Mouse (Mus musculus) kidney, embryonic 15.5 days (tissue): ENCODE measurements around the gene Dnmbp. TPM values are rescaled to one million over a fixed set of nuclear protein-coding genes. Genes with fewer than 3 reads are reported as not detected.
"Not testable (repeated sequence)": the region's sequence is repeated elsewhere in the genome, so short reads cannot be mapped to it uniquely, and the experiment has no call there.

Experiments
- ATAC-seq: fragments of 200-750 bp; cut with Nextera tagmentation; replicated peaks from 2 replicates; pipeline ENCODE4 v1.8.0; 2017; ENCODE audit warnings: moderate TSS enrichment; ENCODE audit not compliant: low FRiP score
- H3K27ac ChIP-seq: fragments of 300-500 bp; sonication (generic); 2 replicates; pipeline ENCODE4 v1.5.1; 2015; ENCODE audit warnings: mild to moderate bottlenecking, inconsistent platforms
- H3K27me3 ChIP-seq: fragments of 300-500 bp; sonication (generic); 2 replicates; pipeline ENCODE4 v1.6.1; 2015; ENCODE audit warnings: inconsistent platforms
- H3K36me3 ChIP-seq: fragments of 300-500 bp; sonication (generic); 2 replicates; pipeline ENCODE4 v1.6.1; 2015; ENCODE audit warnings: inconsistent platforms
- H3K4me1 ChIP-seq: fragments of 300-500 bp; sonication (generic); 2 replicates; pipeline ENCODE4 v1.6.1; 2015; ENCODE audit warnings: inconsistent platforms
- H3K4me2 ChIP-seq: fragments of 300-500 bp; sonication (generic); 2 replicates; pipeline ENCODE4 v1.6.1; 2015; ENCODE audit warnings: moderate library complexity, mild to moderate bottlenecking, inconsistent platforms
- H3K4me3 ChIP-seq: fragments of 300-500 bp; sonication (generic); replicated peaks from 2 replicates; pipeline ENCODE4 v1.5.1; 2015; ENCODE audit warnings: mild to moderate bottlenecking, inconsistent platforms
- H3K9ac ChIP-seq: fragments of 300-500 bp; sonication (generic); 2 replicates; pipeline ENCODE4 v1.6.1; 2015; ENCODE audit warnings: mild to moderate bottlenecking, inconsistent platforms
- H3K9me3 ChIP-seq: fragments of 300-500 bp; sonication (generic); replicated peaks from 2 replicates; pipeline ENCODE4 v1.6.1; 2016; ENCODE audit warnings: inconsistent platforms
- WGBS: fragments of 180-500 bp; shearing (Covaris S2); methylation state at CpG from one replicate; pipeline ENCODE4 v1.1.7; 2015; ENCODE audit warnings: mixed read lengths; 5-methylcytosine and 5-hydroxymethylcytosine counted together
- polyA plus RNA-seq: library from polyadenylated mRNA; unstranded; fragments of >200 nt; fragmentation: Nextera tagmentation; extraction: Ambion mirVana; gene quantifications from 2 replicates; pipeline ENCODE4 v1.2.1, GENCODE M21; 2015

Dnmbp gene
- polyA plus RNA-seq, 1 experiment from 2014 or later = 24.4 TPM

DNA sequence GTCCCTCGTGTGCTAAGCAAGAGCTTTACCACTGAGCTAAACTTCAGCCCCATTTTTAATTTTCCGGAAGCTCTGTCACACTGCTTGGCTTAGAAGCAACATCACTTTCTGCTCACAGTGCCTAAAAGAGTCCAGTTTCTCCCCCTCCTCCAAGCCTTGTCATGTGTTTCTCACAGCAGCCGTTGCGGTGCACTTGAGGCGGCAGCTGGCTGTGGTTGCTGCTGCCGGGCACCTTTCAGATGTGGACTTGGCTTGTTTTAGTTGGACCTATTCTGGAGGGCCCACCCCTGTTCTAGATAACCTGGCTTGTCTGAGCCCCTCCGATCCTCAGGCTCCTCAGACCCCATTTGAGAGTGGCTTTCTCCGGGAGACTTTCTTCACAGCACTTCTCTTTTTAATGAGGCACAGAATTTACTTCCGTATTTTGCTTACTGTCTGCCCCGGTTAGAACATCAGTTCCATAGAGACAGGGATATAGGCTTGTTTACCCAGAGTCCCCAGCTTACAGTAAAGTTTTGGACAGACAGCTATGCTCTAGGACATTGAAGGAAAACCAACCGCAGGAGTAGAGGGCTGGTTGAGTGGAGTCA lies 25.6 kb upstream of the Dnmbp start:
- Histone ChIP-seq H3K4me3 (no peak overlapping the region), H3K9me3 (no peaks in the 10 kb centered on the region), H3K9ac (no peak overlapping the region), H3K27me3 (no peaks in the 10 kb centered on the region), H3K4me1 (peaks cover 28% of the 10 kb centered on the region), H3K27ac (no peak overlapping the region), H3K4me2 (no peak overlapping the region), H3K36me3 (no peaks in the 10 kb centered on the region)
- no peak for ATAC-seq
- 77% methylated on average over 11 of the region's 11 CpGs for WGBS

DNA sequence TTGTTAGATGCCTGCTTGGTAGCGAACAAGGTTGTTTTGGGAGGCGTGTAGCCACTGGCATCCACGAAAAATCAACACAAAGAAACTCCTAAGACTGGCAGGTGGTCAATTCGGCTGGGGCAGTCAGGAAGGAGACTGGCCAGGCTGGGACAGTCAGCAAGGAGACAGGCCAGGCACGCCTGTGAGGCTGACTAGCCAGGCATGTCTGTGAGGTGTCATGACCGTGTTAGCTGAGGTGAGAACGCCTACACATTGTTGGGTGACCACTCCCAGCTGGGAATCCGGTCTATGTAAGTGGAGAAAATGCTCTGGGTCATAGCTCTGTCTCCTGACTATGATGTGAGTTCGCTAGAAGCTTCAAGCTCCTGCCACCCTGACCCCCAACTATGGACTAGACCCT lies 22.8 kb upstream of the Dnmbp start:
- Histone ChIP-seq H3K36me3 (no peaks in the 10 kb centered on the region), H3K27me3 (no peaks in the 10 kb centered on the region), H3K4me3 (no peak overlapping the region), H3K4me2 (no peak overlapping the region), H3K4me1 (peaks cover 27% of the 10 kb centered on the region), H3K27ac (no peak overlapping the region), H3K9ac (no peak overlapping the region), H3K9me3 (no peaks in the 10 kb centered on the region)
- ATAC-seq = peak; percentile 54; the same call in 1 of the 2 replicates
- WGBS = 24% methylated on average over 9 of the region's 9 CpGs

- Histone ChIP-seq H3K4me3 (no peak overlapping the region), H3K27ac (no peak overlapping the region), H3K27me3 (no peaks in the 10 kb centered on the region), H3K9me3 (no peaks in the 10 kb centered on the region), H3K4me1 (peaks cover 33% of the 10 kb centered on the region), H3K4me2 (no peak overlapping the region), H3K36me3 (no peaks in the 10 kb centered on the region), H3K9ac (no peak overlapping the region)
- no peak for ATAC-seq
- 87% methylated on average over 2 of the region's 2 CpGs for WGBS
These were observed 21.2 kb upstream of the Dnmbp start for GRCm38 (mm10) chr19:43961185-43961584.

DNA sequence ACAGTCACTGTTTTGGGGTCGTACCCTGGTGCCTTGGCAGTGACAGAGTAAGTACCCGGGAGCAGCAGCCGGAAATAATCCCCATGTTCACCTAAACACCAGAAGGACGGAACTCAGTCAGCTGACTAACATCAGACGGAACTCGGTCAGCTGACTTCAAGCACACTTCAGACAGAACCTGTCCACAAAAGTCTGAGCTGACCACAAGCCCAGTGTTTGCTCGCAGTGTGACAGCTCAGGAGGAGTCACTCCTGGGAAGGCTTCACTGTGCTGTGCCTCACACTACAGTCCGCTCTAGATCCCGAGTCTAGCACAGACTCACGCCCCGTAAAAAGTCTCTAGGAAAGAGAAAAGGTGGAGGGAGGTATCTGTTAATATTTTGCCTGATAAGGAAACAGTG lies 20.0 kb upstream of the Dnmbp start:
- H3K27ac ChIP-seq = no peak overlapping the region
- WGBS = 84% methylated on average over 11 of the region's 11 CpGs
- no peak for ATAC-seq
- no peaks in the 10 kb centered on the region for H3K27me3 ChIP-seq
- H3K36me3 ChIP-seq = no peaks in the 10 kb centered on the region
- no peaks in the 10 kb centered on the region for H3K9me3 ChIP-seq
- H3K4me3 ChIP-seq = no peak overlapping the region
- no peak overlapping the region for H3K4me2 ChIP-seq
- H3K9ac ChIP-seq = no peak overlapping the region
- peaks cover 29% of the 10 kb centered on the region for H3K4me1 ChIP-seq

GRCm38 (mm10) chr19:43959162-43959561 lies 19.2 kb upstream of the Dnmbp start:
- no peak overlapping the region for H3K9ac ChIP-seq
- H3K36me3 ChIP-seq = no peaks in the 10 kb centered on the region
- ATAC-seq = 0 out of 2 replicates have a peak, but pooled peaks have one; percentile 49
- no peaks in the 10 kb centered on the region for H3K9me3 ChIP-seq
- WGBS = 11% methylated on average over 2 of the region's 2 CpGs
- H3K27ac ChIP-seq = no peak overlapping the region
- H3K4me2 ChIP-seq = no peak overlapping the region
- H3K4me1 ChIP-seq = peaks cover 31% of the 10 kb centered on the region
- no peak overlapping the region for H3K4me3 ChIP-seq
- H3K27me3 ChIP-seq = no peaks in the 10 kb centered on the region

DNA sequence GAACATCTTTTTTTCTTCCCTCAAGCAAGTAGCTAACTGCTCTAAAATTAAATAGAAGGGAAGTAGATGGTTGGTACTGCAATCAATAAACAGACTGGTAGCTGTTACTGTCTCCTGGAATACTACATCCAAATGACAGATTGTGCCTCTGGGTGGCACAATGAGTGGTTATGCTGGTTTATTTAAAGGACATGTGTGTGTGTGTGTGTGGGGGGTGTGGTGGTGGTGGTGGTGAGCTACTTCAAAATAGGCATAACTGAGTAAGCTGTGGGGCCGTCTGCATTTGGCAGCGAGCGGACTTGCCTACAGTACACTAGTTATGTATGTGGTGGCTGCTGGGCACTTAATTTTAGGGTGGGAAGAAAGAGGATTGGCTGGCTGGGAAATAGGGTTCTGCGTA lies 17.9 kb upstream of the Dnmbp start:
- H3K4me2 ChIP-seq = no peak overlapping the region
- H3K4me3 ChIP-seq = no peak overlapping the region
- 80% methylated on average over 4 of the region's 4 CpGs for WGBS
- peaks cover 28% of the 10 kb centered on the region for H3K4me1 ChIP-seq
- H3K27ac ChIP-seq = no peak overlapping the region
- no peaks in the 10 kb centered on the region for H3K27me3 ChIP-seq
- no peak overlapping the region for H3K9ac ChIP-seq
- ATAC-seq = no peak
- no peaks in the 10 kb centered on the region for H3K9me3 ChIP-seq
- no peaks in the 10 kb centered on the region for H3K36me3 ChIP-seq

GRCm38 (mm10) chr19:43957402-43957801 lies 17.4 kb upstream of the Dnmbp start:
- Histone ChIP-seq H3K36me3 (no peaks in the 10 kb centered on the region), H3K9me3 (no peaks in the 10 kb centered on the region), H3K9ac (no peak overlapping the region), H3K4me1 (peaks cover 24% of the 10 kb centered on the region), H3K4me3 (no peak overlapping the region), H3K27me3 (no peaks in the 10 kb centered on the region), H3K27ac (no peak overlapping the region), H3K4me2 (no peak overlapping the region)
- WGBS = 19% methylated on average over 4 of the region's 4 CpGs
- ATAC-seq = no peak

DNA sequence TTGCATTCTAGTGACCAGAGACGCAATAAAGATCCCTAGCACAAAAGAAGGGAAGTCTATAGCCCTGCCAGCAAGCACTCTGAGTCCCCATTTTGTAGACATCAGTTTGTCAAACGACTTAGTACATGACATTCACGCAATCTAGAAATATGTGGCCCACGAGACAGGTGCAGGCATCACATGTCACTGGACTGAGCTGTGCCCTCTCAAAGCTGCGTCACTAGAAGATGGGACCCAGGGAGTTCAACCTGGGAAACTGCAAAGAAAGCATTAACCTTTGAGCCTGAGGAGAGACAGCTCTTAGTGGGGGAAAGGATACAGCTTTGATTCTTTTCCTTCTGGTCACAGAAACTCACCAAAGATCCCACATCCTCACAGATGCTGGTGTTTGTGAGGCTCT lies 15.3 kb upstream of the Dnmbp start:
- no peak overlapping the region for H3K9ac ChIP-seq
- H3K27ac ChIP-seq = no peak overlapping the region
- no peak overlapping the region for H3K4me3 ChIP-seq
- ATAC-seq = no peak
- no peaks in the 10 kb centered on the region for H3K27me3 ChIP-seq
- no peaks in the 10 kb centered on the region for H3K9me3 ChIP-seq
- 62% methylated on average over 5 of the region's 5 CpGs for WGBS
- H3K4me1 ChIP-seq = peaks cover 21% of the 10 kb centered on the region
- no peaks in the 10 kb centered on the region for H3K36me3 ChIP-seq
- H3K4me2 ChIP-seq = no peak overlapping the region

- no peaks in the 10 kb centered on the region for H3K9me3 ChIP-seq
- ATAC-seq = no peak
- H3K4me1 ChIP-seq = peaks cover 21% of the 10 kb centered on the region
- no peak overlapping the region for H3K9ac ChIP-seq
- no peaks in the 10 kb centered on the region for H3K27me3 ChIP-seq
- WGBS = 79% methylated on average over 4 of the region's 4 CpGs
- H3K27ac ChIP-seq = no peak overlapping the region
- no peak overlapping the region for H3K4me2 ChIP-seq
- no peaks in the 10 kb centered on the region for H3K36me3 ChIP-seq
- no peak overlapping the region for H3K4me3 ChIP-seq
These were observed 14.9 kb upstream of the Dnmbp start for GRCm38 (mm10) chr19:43954864-43955263.

DNA sequence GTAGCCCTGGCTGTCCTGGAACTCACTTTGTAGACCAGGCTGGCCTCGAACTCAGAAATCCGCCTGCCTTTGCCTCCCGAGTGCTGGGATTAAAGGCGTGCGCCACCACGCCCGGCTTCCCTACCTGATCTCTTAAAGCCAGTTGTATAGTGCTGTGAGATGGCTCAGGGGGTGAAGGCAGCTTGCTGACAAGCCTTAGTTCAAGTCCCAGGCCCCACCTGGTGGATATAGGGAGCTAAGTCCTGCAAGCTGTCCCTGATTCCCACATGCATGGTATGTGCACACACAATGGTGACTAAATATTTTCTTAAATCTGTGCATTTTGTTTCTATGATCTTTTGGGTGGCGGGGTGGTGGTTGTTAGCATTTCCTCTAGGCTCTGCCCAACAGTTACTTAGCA lies 12.9 kb upstream of the Dnmbp start:
- H3K36me3 ChIP-seq, H3K27me3 ChIP-seq, H3K27ac ChIP-seq, H3K9ac ChIP-seq, H3K9me3 ChIP-seq, H3K4me3 ChIP-seq, H3K4me2 ChIP-seq, ATAC-seq: not testable (repeated sequence)
- H3K4me1 ChIP-seq = peaks cover 27% of the 10 kb centered on the region
- whole genome bisulfite sequencing = 91% methylated on average over 8 of the region's 8 CpGs

DNA sequence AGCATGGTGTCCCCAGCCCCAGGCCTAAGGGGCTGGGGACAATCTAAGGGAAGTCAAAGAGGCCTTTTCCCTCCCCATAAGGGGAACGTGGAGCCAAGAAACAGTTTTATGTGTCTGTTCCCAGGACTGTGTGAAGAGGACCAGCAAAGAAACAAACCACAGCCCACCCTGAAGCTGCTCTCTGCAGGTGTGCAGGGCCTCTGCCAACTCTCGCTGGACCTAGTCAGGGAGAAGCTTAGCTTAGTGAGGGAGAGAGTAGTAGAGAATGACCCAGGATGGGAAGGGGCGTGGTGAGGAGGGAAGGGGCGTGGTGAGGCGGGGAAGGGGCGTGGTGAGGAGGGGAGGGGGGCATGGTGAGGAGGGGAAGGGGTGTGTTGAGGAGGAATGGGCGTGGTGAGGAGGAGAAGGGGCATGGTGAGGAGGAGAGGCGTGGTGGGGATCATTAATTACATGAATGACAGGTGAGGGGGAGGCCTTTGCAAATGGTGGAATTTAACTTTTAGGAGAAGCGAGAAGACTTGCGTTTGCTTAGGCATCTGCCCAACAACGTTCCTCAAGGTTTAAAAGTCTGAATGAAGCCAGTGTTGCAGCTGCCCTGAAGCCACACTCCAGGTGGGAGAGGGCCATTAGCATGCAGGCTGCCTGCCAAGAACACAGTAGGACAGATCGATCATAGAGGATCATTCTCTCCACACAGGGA lies 9.3 kb upstream of the Dnmbp start:
- H3K27me3 ChIP-seq = no peaks in the 10 kb centered on the region
- H3K4me3 ChIP-seq = 0 out of 2 replicates have a peak overlapping the region, but pooled peaks have one; percentile 7
- peak; percentile 71 for ATAC-seq
- H3K4me2 ChIP-seq = peak overlapping the region; percentile 39
- peaks cover 17% of the 10 kb centered on the region for H3K4me1 ChIP-seq
- peak overlapping the region; percentile 54; the same call in 1 of the 2 replicates for H3K27ac ChIP-seq
- H3K9me3 ChIP-seq = no peaks in the 10 kb centered on the region
- 4% methylated on average over 12 of the region's 12 CpGs for WGBS
- no peak overlapping the region for H3K9ac ChIP-seq
- no peaks in the 10 kb centered on the region for H3K36me3 ChIP-seq

DNA sequence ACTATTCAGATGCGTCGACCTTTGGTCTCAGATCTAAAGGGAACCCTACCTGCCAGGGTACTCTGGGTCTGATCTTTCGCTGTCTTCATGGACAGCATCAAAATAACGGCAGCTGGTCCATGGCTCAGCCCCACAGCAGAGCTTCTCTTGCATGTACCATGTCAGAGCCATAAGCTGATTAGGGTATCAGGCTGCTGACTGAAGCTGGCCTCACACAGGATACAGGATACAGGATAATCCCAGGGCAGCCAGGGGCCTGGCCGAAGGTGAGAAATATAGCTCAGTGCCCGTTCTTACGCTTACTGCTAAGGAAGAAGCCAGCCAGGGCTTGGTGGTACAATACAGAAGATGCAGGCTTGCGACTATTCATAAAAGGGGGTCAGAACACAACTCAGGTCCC lies 4.6 kb upstream of the Dnmbp start:
- Histone ChIP-seq H3K4me2 (no peak overlapping the region), H3K27me3 (no peaks in the 10 kb centered on the region), H3K4me1 (peaks cover 10% of the 10 kb centered on the region), H3K36me3 (no peaks in the 10 kb centered on the region), H3K9me3 (no peaks in the 10 kb centered on the region), H3K27ac (no peak overlapping the region), H3K9ac (no peak overlapping the region), H3K4me3 (no peak overlapping the region)
- WGBS = 91% methylated on average over 8 of the region's 8 CpGs
- no peak for ATAC-seq

DNA sequence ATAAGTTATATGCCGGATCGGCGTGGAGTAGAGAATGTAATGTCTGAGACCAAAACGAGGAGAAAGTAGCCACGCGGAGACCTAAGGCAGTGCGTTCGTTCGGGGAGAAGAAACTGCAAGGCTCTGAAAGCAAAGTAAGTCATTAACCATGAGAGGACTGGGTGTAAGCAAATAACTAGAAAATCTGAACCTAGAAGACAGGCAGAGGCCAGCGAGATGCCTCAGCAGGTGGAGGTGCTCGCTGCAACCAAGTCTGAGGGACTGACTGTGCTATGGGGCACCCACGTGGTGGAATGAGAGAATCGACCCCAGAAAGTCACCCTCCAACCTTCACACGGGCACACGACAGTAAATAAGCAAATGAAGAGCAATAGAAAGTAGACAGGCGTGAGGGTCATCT lies 3.1 kb upstream of the Dnmbp start:
- H3K4me2 ChIP-seq = no peak overlapping the region
- ATAC-seq = no peak

More for the DNA sequence above, 3.1 kb upstream of the Dnmbp start:
- Histone ChIP-seq H3K4me3 (no peak overlapping the region), H3K36me3 (no peaks in the 10 kb centered on the region), H3K27me3 (no peaks in the 10 kb centered on the region), H3K27ac (no peak overlapping the region), H3K4me1 (peaks cover 18% of the 10 kb centered on the region), H3K9me3 (no peaks in the 10 kb centered on the region), H3K9ac (no peak overlapping the region)
- 62% methylated on average over 16 of the region's 16 CpGs for WGBS
